Mouse (Mus musculus): ENCODE measurements around the gene Racgap1.

Gene Racgap1

GRCm38 (mm10) chr15:99651163-99651872, at the start of gene Racgap1:
Racgap1 (minus strand) TSS chr15:99651656.
- DNase-seq (ENCODE audit: low spot score), result peak; percentile 90

DNA sequence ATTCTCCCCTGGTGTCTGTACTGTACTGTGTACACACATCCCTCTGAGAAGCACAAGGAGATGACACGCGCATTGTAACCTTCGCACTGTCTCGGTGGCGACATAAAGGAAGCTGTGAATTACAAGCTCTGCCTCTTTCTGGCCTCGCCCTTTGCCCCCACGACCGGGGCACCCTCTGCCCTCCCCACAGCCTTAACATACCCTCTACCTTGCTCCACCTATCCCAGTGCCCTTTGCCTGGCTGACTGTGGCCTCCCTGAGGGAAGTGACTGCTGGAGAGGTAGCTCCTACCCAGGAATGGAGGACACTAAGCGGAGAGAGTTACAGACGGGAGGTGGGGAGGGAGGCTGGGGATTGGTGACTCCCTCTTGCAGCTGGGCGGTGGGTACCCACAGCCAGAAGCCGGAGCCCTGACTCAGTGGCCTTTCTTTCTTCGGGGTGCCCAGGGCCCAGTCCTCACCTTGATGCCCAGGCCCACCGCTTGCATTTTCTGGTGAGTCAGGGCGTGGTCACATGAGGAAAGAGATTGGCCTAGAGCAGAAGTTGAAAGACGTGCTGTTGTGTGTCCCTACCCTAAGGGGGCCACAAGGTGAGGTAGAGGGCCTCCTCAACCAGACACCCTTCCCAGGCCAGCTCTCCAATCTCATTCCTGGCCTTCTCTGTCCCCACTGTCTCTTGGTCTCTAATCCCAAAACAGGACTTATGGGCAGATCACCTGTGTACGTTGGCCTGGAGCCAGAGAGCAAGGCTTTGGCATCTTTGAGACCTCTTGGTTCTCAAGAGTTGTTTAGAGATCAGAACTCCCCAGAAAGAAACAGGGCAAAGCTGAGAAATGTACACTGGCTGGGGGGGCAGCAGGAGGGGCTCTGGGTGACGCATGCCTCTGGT, 49.0 kb upstream of the Racgap1 start:
- no peak for DNase-seq (ENCODE audit: low spot score)

GRCm38 (mm10) chr15:99699715-99700114, 48.3 kb upstream of the Racgap1 start:
- DNase-seq (ENCODE audit: low spot score), result no peak

DNA sequence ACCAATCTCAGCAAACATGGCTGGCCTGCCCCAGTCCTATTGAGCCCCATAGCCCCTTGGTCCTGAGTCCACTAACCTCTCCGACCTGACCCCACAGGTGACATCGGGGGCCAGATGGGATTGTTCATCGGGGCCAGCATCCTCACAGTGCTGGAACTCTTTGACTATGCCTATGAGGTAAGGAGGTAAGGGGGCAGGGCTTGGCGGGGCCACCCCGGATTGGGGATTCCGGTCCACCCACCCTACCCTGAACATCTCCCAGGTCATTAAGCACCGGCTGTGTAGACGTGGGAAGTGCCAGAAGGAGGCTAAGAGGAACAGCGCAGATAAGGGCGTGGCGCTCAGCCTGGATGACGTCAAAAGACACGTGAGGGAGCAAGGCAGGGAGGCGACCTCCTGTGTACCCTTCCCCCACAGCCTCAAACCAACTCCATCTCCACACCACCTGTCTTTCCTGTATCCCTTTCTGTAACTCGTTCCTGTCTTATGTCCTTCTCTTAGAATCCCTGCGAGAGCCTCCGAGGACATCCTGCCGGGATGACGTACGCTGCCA, 47.2 kb upstream of the Racgap1 start:
- no peak for DNase-seq (ENCODE audit: low spot score)

DNA sequence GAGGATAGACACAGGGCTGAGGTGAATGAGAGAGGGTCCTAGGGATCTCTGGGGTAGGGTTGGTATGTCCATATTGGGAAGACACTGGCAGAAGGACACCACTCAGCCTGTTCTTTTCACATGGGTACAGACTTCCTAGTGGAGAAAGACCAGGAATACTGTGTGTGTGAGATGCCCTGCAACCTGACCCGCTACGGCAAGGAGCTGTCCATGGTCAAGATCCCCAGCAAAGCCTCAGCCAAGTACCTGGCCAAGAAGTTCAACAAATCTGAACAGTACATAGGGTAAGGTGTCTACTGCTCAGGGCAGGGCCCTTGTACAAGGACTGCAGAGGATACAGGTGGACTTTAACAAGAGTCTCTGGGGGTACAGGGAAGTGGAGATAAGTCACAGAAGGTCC, 45.9 kb upstream of the Racgap1 start:
- DNase-seq (ENCODE audit: low spot score), result no peak

- no peak for DNase-seq (ENCODE audit: low spot score)
Measured at GRCm38 (mm10) chr15:99691976-99692375, 40.5 kb upstream of the Racgap1 start.

GRCm38 (mm10) chr15:99690924-99691323, 39.5 kb upstream of the Racgap1 start:
- no peak for DNase-seq (ENCODE audit: low spot score)

DNA sequence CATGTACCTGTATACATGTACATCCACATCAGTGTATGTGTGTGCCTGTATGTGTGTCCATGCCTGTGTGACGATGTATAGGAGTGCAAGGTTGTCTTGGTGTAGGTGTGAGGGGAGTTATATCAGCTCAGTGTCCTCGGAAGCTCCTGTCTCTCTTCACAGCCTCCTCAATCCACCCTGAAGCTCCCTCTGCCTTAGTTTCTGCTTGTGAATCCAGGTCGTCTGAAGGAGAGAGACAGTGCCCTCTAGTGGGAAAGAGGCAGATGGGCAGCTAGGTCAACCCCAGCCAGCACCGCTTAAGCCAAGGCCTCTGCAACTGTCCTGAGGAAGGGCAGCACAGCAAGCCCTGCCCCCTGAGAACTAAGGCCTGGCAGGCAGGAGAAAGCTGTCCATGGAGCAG, 37.3 kb upstream of the Racgap1 start:
- DNase-seq (ENCODE audit: low spot score), result peak; percentile 46

- DNase-seq (ENCODE audit: low spot score), result no peak
Measured at GRCm38 (mm10) chr15:99684156-99684555, 32.7 kb upstream of the Racgap1 start.

DNA sequence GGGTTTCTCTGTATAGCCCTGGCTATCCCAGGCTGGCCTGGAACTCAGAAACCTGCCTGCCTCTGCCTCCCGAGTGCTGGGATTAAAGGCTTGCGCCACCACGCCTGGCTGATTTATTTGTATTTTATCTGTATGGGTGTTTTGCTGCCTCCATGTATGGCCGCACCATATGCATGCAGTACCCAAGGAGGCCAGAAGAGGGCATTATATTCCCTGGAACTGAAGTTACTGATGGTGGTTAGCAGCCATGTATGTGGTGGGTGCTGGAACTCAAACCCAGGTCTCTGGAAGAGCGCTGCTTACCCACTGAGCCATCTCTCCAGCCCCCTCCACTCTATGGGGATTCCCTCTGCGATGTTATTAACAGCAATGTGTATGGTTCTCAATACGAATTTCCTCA, 31.4 kb upstream of the Racgap1 start:
- DNase-seq (ENCODE audit: low spot score), result no peak

GRCm38 (mm10) chr15:99679008-99679407, 27.6 kb upstream of the Racgap1 start:
- DNase-seq (ENCODE audit: low spot score), result no peak

DNA sequence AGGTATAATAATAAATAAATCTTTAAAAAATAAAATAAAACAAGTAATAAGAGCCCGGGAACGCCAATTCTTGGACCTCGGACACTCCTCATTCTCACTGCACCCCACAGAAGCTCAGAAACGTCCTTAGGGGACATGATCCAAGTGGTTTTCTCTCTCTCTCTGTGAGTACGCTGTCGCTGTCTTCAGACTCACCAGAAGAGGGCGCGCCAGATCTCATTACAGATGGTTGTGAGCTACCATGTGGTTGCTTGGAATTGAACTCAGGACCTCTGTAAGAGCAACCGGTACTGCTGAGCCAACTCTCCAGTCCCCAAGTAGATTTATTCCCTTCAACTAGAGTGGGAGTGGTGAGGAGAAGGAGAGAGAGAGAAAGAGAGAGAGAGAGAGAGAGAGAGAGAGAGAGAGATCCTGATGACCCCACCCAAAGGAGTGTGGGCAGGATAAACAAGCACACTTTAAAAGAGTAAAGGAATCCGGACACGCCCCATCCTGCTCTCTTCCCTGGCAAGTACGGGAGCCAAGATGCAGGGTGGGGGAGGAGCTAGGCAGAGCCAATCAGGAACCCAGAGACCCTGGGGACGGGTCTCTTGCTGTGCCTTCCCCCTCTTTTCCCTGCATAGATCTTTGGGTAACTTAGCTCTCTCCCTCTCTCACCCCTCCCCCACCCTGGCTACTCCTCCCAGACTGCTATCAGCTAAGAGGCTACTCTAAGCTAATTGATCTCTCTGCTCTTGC, 26.8 kb upstream of the Racgap1 start:
- no peak for DNase-seq (ENCODE audit: low spot score)

DNA sequence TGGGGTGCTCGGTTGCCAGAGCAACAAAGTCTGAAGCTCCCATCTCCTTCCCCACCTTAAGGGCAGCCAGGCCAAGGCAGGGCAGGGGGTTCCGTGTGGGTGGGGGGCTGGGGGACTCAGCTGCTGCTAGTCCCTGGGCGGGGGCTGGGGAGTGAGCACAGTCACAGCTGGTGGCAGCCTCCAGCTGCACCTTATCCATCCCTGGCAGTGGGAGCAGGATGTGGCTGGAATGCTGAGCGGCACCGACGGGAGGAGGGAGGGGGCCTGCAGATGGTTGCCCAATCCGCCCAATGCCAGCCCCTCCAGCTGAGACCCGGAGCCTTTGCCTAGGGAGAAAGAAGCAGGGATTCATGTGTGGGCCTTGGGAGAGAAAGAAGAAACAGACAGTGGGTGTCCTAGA, 25.6 kb upstream of the Racgap1 start:
- no peak for DNase-seq (ENCODE audit: low spot score)

DNA sequence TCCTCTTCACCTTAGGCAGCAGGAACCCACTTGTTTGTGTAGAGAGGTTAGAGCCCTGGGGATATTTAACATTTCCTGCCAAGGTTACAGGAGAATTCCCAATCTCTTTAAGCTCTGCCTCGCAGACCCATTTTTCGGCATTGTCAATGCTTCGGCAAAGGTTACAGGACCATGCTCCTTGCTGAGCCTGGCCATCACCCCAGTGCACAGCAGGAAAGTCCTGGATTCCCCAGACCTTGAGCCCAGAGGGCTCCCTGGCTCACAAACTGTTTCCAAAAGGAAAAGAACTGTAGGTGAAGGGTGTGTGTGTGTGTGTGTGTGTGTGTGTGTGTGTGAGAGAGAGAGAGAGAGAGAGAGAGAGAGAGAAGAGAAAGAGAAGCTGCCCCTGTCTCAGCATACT, 23.4 kb upstream of the Racgap1 start:
- no peak for DNase-seq (ENCODE audit: low spot score)

GRCm38 (mm10) chr15:99671783-99672182, 20.3 kb upstream of the Racgap1 start:
- no peak for DNase-seq (ENCODE audit: low spot score)

GRCm38 (mm10) chr15:99670964-99671670, 19.7 kb upstream of the Racgap1 start:
- DNase-seq (ENCODE audit: low spot score), result no peak

DNA sequence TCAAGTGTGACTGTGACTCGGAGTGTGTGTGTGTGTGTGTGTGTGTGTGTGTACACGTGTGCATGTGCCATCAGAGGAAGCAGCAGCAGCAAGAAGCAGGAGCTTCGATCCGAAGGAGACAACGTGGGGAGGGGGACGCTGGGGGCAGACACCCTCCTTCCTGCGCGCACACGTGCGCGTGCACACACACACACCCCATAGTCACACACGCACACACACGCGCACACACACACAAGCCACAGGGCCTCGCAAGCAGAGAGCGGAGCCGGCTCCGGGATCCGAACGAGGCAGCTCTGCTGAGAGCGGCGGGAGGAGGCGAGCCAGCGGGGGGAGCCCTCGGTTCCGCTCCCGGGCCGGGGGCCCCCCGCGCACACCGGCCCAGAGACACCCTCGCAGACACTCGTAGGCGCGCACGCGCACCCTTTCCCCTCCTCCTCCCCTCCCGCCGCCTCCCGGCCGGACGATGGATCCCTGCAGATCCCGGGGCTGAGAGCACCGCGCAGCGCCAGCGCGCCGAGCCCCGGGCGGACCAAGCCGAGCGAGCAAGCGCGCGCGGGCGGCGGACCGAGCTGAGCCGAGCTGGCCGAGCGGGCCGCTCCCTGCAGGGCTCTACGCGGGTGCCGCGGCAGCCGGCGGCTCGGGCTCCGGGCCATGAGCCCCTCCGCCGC, 18.8 kb upstream of the Racgap1 start, which contains the start of gene Asic1:
TSS of gene Asic1 (plus strand) at position 215 of the 668 bp plus-strand sequence.
- peak; percentile 60 for DNase-seq (ENCODE audit: low spot score)

- DNase-seq (ENCODE audit: low spot score), result no peak
Measured at GRCm38 (mm10) chr15:99669392-99669791, 17.9 kb upstream of the Racgap1 start.

DNA sequence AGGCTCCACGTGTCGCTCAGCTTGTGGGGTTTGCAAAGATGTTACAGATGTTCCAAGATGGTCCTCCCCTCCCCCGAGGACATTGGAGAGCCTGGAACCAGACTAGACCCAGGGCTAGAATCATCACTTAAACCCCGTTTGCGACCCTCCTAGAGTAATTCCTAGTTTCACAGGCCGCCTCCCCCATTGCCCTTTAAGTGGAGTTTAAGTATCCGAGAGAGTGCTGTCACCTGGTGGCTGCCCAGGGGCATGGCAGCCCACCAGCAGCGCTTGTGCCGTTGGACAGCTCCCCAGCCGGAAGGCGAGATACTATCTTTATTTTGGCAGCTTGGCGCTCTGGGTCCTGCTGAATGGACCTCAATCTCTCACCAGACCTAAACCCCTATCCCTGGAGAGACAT, 17.4 kb upstream of the Racgap1 start:
- peak; percentile 71 for DNase-seq (ENCODE audit: low spot score)

GRCm38 (mm10) chr15:99667544-99667943, 16.1 kb upstream of the Racgap1 start:
- no peak for DNase-seq (ENCODE audit: low spot score)

Measured in ovary, postnatal 14 days (tissue).